Mouse (Mus musculus): ENCODE measurements around the gene Vmn2r101. TPM values are rescaled to one million over a fixed set of nuclear protein-coding genes. Genes with fewer than 3 reads are reported as not detected.

Vmn2r101 gene
- polyA plus RNA-seq (2015; fragmentation: Nextera tagmentation; extraction: Ambion mirVana): not detected in 2 replicates

DNA sequence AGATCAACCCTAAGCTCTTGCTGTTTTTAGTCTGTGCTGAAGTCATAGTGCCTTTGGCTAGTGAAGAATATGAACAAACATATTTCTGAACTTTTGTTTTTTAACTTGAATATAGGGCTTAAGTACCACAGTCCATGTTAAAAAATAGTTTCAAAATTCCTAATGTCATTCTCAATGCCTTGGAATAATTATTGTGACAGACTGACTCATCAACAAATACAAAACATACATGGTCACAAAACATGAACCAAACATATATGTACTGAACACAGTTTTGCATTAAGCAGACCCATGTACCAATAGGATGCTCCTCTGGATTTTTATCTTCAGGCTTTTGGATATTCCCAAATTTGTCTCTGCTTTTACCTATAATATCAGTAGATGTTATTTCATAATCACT, at the start of gene Vmn2r101:
Vmn2r101 (plus strand) TSS at position 301 of the 400 bp plus-strand sequence.
- Histone ChIP-seq H3K36me3 (ENCODE audit: insufficient read depth, low read length) (no peaks in the 10 kb centered on the region), H3K9me3 (replicated peaks; ENCODE audit: low read length) (no peaks in the 10 kb centered on the region), H3K4me2 (ENCODE audit: low read length) (no peak within 1 kb of the TSS), H3K4me1 (replicated peaks; ENCODE audit: insufficient read depth, low read length) (no peaks in the 10 kb centered on the region), H3K4me3 (replicated peaks; ENCODE audit: low read depth, low read length) (no peak within 1 kb of the TSS), H3K9ac (ENCODE audit: low read depth, low read length) (no peak within 1 kb of the TSS), H3K27me3 (ENCODE audit: insufficient read depth, low read length) (no peaks in the 10 kb centered on the region), H3K27ac (no peak within 1 kb of the TSS)
- no peak for ATAC-seq (replicated peaks; ENCODE audit: low FRiP score, low read depth)
- TF ChIP-seq CTCF (IDR thresholded peaks at IDR 0.05; ENCODE audit: low read depth): no peak
- DNase-seq (ENCODE audit: low spot score): no peak

DNA sequence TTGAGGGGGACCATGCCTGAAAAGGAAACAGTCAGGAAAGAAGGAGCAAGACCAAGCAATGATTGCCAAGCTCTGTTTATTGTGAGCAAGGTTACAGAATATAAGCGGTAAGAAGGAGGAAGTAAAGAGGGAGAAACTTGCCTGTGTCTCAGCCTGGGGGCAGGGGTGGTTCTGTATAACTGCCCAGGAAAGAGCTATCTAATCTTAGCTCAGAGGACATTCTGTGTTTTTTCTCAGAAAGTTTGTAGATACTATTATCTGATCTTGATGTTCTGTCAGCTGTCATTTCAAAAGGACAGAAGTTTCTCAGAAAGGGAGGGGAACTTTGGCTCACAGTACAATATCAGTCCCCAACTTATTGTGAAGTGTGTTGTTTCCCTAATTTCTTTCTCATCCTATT, 52.3 kb downstream of the Vmn2r101 start:
- no peak overlapping the region for H3K9ac ChIP-seq (ENCODE audit: low read depth, low read length)
- H3K36me3 ChIP-seq (ENCODE audit: insufficient read depth, low read length): no peaks in the 10 kb centered on the region
- DNase-seq (ENCODE audit: low spot score) (no peak), ATAC-seq (replicated peaks; ENCODE audit: low FRiP score, low read depth) (no peak)
- WGBS: 94% methylated on average over 1 of the region's 1 CpGs
- H3K27me3 ChIP-seq (ENCODE audit: insufficient read depth, low read length): no peaks in the 10 kb centered on the region
- no peak overlapping the region for H3K4me2 ChIP-seq (ENCODE audit: low read length)
- TF ChIP-seq CTCF (IDR thresholded peaks at IDR 0.05; ENCODE audit: low read depth): no peak
- no peaks in the 10 kb centered on the region for H3K4me1 ChIP-seq (replicated peaks; ENCODE audit: insufficient read depth, low read length)
- H3K27ac ChIP-seq: no peak overlapping the region
- H3K9me3 ChIP-seq (replicated peaks; ENCODE audit: low read length): no peaks in the 10 kb centered on the region; the same call in 1 of the 2 replicates
- no peak overlapping the region for H3K4me3 ChIP-seq (replicated peaks; ENCODE audit: low read depth, low read length)

DNA sequence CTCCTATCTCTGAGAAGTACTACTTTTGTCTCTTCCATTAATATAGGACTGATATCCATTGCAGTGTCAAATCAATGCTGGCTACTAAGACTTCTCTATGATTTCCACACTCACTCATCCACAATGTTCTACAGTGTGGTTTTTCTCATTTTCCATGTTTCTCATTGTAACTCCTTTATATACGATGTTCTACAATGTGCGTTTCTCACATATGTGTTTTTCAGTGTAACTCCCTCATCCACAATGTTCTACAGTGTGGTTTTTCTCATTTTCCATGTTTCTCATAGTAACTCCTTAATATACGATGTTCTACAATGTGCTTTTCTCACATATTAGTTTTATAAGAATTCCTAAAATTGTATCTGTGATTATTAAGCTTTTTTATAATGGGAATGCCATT, 81.4 kb downstream of the Vmn2r101 start:
- WGBS: 73% methylated on average over 3 of the region's 3 CpGs
- H3K9ac ChIP-seq (ENCODE audit: low read depth, low read length): no peak overlapping the region
- ATAC-seq (replicated peaks; ENCODE audit: low FRiP score, low read depth) (no peak), DNase-seq (ENCODE audit: low spot score) (no peak)
- H3K27me3 ChIP-seq (ENCODE audit: insufficient read depth, low read length): no peaks in the 10 kb centered on the region
- no peaks in the 10 kb centered on the region for H3K9me3 ChIP-seq (replicated peaks; ENCODE audit: low read length)
- no peaks in the 10 kb centered on the region for H3K36me3 ChIP-seq (ENCODE audit: insufficient read depth, low read length)
- H3K4me1 ChIP-seq (replicated peaks; ENCODE audit: insufficient read depth, low read length): no peaks in the 10 kb centered on the region
- no peak overlapping the region for H3K4me2 ChIP-seq (ENCODE audit: low read length)
- no peak overlapping the region for H3K4me3 ChIP-seq (replicated peaks; ENCODE audit: low read depth, low read length)
- H3K27ac ChIP-seq: no peak overlapping the region
- TF ChIP-seq CTCF (IDR thresholded peaks at IDR 0.05; ENCODE audit: low read depth): no peak

GRCm38 (mm10) chr17:19660028-19660427, 83.0 kb downstream of the Vmn2r101 start, which contains the start of gene Vmn2r102:
Vmn2r102 (plus strand) TSS chr17:19660328.
- no peak for TF ChIP-seq CTCF (IDR thresholded peaks at IDR 0.05; ENCODE audit: low read depth)
- no peak within 1 kb of the TSS for H3K9ac ChIP-seq (ENCODE audit: low read depth, low read length)
- no peaks in the 10 kb centered on the region for H3K9me3 ChIP-seq (replicated peaks; ENCODE audit: low read length)
- no peaks in the 10 kb centered on the region for H3K4me1 ChIP-seq (replicated peaks; ENCODE audit: insufficient read depth, low read length)
- no peak for DNase-seq (ENCODE audit: low spot score)
- 61% methylated on average over 2 of the region's 2 CpGs for WGBS
- no peaks in the 10 kb centered on the region for H3K27me3 ChIP-seq (ENCODE audit: insufficient read depth, low read length)
- no peak for ATAC-seq (replicated peaks; ENCODE audit: low FRiP score, low read depth)
- H3K4me2 ChIP-seq (ENCODE audit: low read length): no peak within 1 kb of the TSS
- no peaks in the 10 kb centered on the region for H3K36me3 ChIP-seq (ENCODE audit: insufficient read depth, low read length)
- H3K4me3 ChIP-seq (replicated peaks; ENCODE audit: low read depth, low read length): no peak within 1 kb of the TSS
- no peak within 1 kb of the TSS for H3K27ac ChIP-seq

Other genes with a start within 250 kb of the Vmn2r101 start
- gene Vmn2r99, start 215.3 kb upstream of the Vmn2r101 start, polyA plus RNA-seq (2015; fragmentation: Nextera tagmentation; extraction: Ambion mirVana): not detected in 2 replicates
- gene Vmn2r100, start 72.5 kb upstream of the Vmn2r101 start, polyA plus RNA-seq (2015; fragmentation: Nextera tagmentation; extraction: Ambion mirVana): not detected in 2 replicates
- gene Vmn2r102, start 83.1 kb downstream of the Vmn2r101 start, polyA plus RNA-seq (2015; fragmentation: Nextera tagmentation; extraction: Ambion mirVana): not detected in 2 replicates
- gene Vmn2r103, start 196.1 kb downstream of the Vmn2r101 start, polyA plus RNA-seq (2015; fragmentation: Nextera tagmentation; extraction: Ambion mirVana): not detected in 2 replicates

Data from kidney, postnatal 0 days (tissue).